In genomic region chrX:99059119-99059518, GRCm38 (mm10) we compare ENCODE assay signal across 11 mouse cellular contexts. TPM values are rescaled to one million over a fixed set of nuclear protein-coding genes. Genes with fewer than 3 reads are reported as not detected.
A peak's percentile ranks its signal among the peaks of the same experiment; 100 is the strongest.
DNase-seq lines count a peak whose midpoint lies in the region; ATAC-seq and TF ChIP-seq lines count a peak whose summit lies in the region.
"Had no signal": no experiment of that assay in that cellular context is flagged by ENCODE, and none has a peak within 500 bp of the region (broad histone marks: within the 10 kb centered on the region; RNA-seq: fewer than 3 reads in every experiment).

No protein-coding gene starts in this region.

- H3K27ac ChIP-seq in heart, embryonic 15.5 days, result no peak overlapping the region
- no peak overlapping the region for H3K27ac ChIP-seq in lung, embryonic 14.5 days (ENCODE audit: low read depth)
- H3K27ac ChIP-seq in cortical plate, adult 2 months (ENCODE audit: insufficient read depth, low read length), result no peak overlapping the region
- H3K27ac ChIP-seq: hindbrain, embryonic 15.5 days had no signal

- no peak overlapping the region for H3K4me3 ChIP-seq in heart, embryonic 15.5 days
- no peak overlapping the region for H3K4me3 ChIP-seq in lung, embryonic 14.5 days (ENCODE audit: low read depth, low read length)
- no peak overlapping the region for H3K4me3 ChIP-seq in cortical plate, adult 2 months (ENCODE audit: insufficient read depth, low read length)
- H3K4me3 ChIP-seq: hindbrain, embryonic 15.5 days had no signal

- WGBS in heart, embryonic 15.5 days, result 30% methylated on average over 4 of the region's 4 CpGs
- WGBS in lung, embryonic 14.5 days, result 23% methylated on average over 4 of the region's 4 CpGs

- no peak for DNase-seq in heart, adult 9 months (ENCODE audit: low spot score in 2 of 2)
- peak; percentile 57 for DNase-seq in lung, embryonic 14.5 days
- DNase-seq in lung, adult 18-20 months, result no peak
- DNase-seq in retina, embryonic 14.5 days (ENCODE audit: low spot score), result peak; percentile 24
- no peak for DNase-seq in ovary, postnatal 14 days (ENCODE audit: low spot score)
- no peak for DNase-seq in thymus, postnatal 14 days
- DNase-seq: cerebellum, adult 11-12 months; gastrocnemius, postnatal 36 days had no signal

- no peaks in the 10 kb centered on the region for H3K9me3 ChIP-seq in heart, embryonic 15.5 days (replicated peaks)
- no peaks in the 10 kb centered on the region for H3K9me3 ChIP-seq in lung, embryonic 14.5 days (ENCODE audit: low read depth, low read length)
- H3K9me3 ChIP-seq: hindbrain, embryonic 15.5 days had no signal

- no peaks in the 10 kb centered on the region; the same call in 1 of the 2 replicates for H3K36me3 ChIP-seq in heart, embryonic 15.5 days
- H3K36me3 ChIP-seq in lung, embryonic 14.5 days (ENCODE audit: insufficient read depth), result no peaks in the 10 kb centered on the region
- H3K36me3 ChIP-seq: hindbrain, embryonic 15.5 days had no signal

- peaks cover 16% of the 10 kb centered on the region for H3K4me1 ChIP-seq in heart, embryonic 15.5 days (replicated peaks)
- H3K4me1 ChIP-seq in lung, embryonic 14.5 days (ENCODE audit: insufficient read depth), result no peaks in the 10 kb centered on the region
- H3K4me1 ChIP-seq in cortical plate, adult 2 months (ENCODE audit: control insufficient read depth, insufficient read depth, low read length), result peaks cover 7% of the 10 kb centered on the region
- H3K4me1 ChIP-seq: hindbrain, embryonic 15.5 days had no signal

- TF ChIP-seq CTCF in lung, embryonic 14.5 days (IDR thresholded peaks at IDR 0.05; ENCODE audit: low read depth), result peak; percentile 57
- peak; percentile 22; the same call in 1 of the 2 replicates for TF ChIP-seq CTCF in cortical plate, adult 2 months (IDR thresholded peaks at IDR 0.05; ENCODE audit: extremely low read depth, insufficient read depth, low read length)

- no peak overlapping the region for H3K4me2 ChIP-seq in heart, embryonic 15.5 days
- no peak overlapping the region for H3K4me2 ChIP-seq in lung, embryonic 14.5 days
- H3K4me2 ChIP-seq: hindbrain, embryonic 15.5 days had no signal

- no peaks in the 10 kb centered on the region for H3K27me3 ChIP-seq in heart, embryonic 15.5 days
- H3K27me3 ChIP-seq in lung, embryonic 14.5 days (ENCODE audit: insufficient read depth, low read length), result no peaks in the 10 kb centered on the region
- H3K27me3 ChIP-seq: hindbrain, embryonic 15.5 days had no signal

- no peak overlapping the region for H3K9ac ChIP-seq in heart, embryonic 15.5 days
- no peak overlapping the region for H3K9ac ChIP-seq in lung, embryonic 14.5 days
- H3K9ac ChIP-seq: hindbrain, embryonic 15.5 days had no signal

- no peak for TF ChIP-seq POLR2A in cortical plate, adult 2 months (IDR thresholded peaks at IDR 0.05; ENCODE audit: extremely low read depth, insufficient read depth, low read length)

- 0 out of 2 replicates have a peak, but pooled peaks have one; percentile 7 for ATAC-seq in heart, embryonic 15.5 days (replicated peaks; ENCODE audit: insufficient number of reproducible peaks, insufficient read depth, low FRiP score, low read depth)
- ATAC-seq in lung, embryonic 14.5 days (ENCODE audit: insufficient read depth), result peak; percentile 52; the same call in 1 of the 2 replicates

RNA-seq across cellular contexts. Expression of gene Stard8, which starts 56.1 kb away (rescaled TPM):
- polyA plus RNA-seq in heart, embryonic 15.5 days (2015; fragmentation: Nextera tagmentation; extraction: Ambion mirVana), result 14.4 and 15.4 TPM in 2 replicates
- 11.3 and 11.4 TPM in 2 replicates for polyA plus RNA-seq in lung, embryonic 14.5 days (2014; fragmentation: Nextera tagmentation; extraction: Ambion mirVana)
- 31.9 and 36.8 TPM in 2 replicates for polyA plus RNA-seq in cortical plate, adult 2 months (2012; rRNA removed)

Comparison
In these comparisons a context has a peak if more than half of its experiments do, and no peak if none do; other contexts are left out.
1. DNase-seq: peak in lung, embryonic 14.5 days (single experiment) and retina, embryonic 14.5 days (single experiment); none in heart, adult 9 months (0 of 2), lung, adult 18-20 months (0 of 2), ovary, postnatal 14 days (single experiment) and thymus, postnatal 14 days (single experiment).